Mouse (Mus musculus): ENCODE measurements around the gene Ccn2. TPM values are rescaled to one million over a fixed set of nuclear protein-coding genes. Genes with fewer than 3 reads are reported as not detected.
"Not testable (repeated sequence)": the region's sequence is repeated elsewhere in the genome, so short reads cannot be mapped to it uniquely, and the experiment has no call there.

Gene Ccn2
- polyA plus RNA-seq, 1 experiment from 2014 or later = 0.81 TPM

DNA sequence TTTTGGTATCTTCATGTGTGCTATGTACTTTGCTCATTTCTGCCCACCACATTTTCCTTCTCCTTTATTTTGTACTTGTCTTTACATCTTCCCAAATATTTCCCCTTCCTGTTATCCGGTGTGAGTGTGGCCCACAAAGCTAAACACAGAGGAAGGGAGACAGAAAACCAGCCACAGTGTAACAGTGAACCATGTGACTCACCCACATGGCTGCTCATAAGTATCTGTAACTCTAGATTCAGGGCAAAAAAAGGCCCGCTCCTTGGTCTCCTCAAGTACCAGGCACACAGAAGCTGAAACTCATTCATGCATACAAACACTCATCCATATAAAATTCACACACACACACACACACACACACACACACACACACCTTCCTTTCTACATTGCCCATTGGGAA lies 7.8 kb downstream of the Ccn2 start:
- DNase-seq (ENCODE audit: low spot score) = no peak

DNA sequence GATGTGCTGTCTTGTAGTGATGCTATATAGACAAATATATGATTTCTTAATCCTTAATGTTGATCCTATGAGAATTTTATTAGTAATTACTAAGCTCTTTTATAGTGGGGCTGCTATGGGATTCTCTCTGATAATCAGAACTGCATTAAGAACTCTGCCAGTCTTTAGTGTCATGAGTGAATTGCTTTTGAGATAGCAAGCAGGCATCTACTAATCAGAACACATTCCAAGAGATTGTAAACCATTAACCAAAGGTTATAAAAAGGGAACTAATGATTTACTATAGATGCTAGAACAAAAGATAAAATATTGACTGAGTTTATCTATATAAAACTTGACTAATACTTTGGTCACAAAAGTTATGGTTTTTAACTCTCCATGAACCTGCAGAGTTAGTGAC lies 8.5 kb downstream of the Ccn2 start:
- no peak for DNase-seq (ENCODE audit: low spot score)

DNA sequence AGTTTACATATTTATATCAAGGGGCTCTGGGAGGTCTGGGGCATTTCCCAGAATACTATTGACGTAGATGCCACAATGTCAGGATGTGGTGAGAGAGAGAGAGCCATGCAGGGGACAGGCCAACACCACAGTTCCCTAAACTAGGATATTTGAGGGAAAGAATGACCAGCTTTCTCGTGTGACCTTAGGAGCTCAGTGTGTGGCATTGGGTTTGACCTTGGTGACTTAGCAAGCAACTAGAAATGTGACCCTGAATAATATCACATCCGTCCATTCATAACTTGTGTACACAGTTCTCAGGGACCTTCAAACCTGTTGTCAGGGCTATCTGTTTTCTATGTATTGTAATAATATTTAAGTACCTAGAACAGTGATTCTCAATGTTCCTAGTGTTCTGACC lies 13.9 kb downstream of the Ccn2 start:
- DNase-seq (ENCODE audit: low spot score) = no peak

DNA sequence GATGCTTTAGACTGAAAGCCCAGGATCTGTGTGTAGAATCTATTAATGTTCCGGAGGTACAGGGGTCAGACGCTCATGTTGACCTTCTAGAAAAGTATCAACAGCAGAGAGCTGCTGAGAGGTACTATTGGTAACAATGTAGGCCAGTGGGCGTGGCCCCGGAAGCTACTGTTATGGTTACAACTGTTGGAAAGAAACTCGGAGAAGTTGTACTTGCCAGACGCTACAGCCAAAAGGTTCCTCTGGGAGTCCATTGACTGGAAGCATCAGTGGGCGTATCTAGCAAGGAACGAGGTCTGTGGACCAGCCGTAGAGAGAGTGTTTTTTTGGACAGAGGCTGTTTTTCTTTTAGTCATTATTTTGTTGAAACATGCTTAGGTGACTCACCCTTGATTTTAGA lies 14.5 kb downstream of the Ccn2 start:
- no peak for DNase-seq (ENCODE audit: low spot score)

DNA sequence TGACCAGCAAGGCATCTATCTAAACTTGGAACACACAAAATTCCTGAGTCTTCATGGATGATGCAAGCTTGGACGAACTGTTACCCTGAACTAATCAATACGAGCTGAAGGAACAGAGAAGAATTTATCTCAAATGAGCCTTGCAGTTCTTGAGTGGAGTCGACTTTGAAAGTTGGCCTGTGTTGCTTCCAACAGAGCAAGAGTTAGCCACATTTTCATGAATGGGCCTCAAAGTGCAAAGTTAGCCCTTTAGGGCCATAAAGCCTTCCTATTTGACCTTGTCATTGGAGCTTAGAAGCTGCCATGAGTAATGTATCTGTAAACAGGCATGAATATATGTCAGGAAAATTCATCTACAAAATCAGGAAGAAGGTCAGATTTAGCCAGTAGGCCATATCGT lies 19.5 kb downstream of the Ccn2 start:
- no peak for DNase-seq (ENCODE audit: low spot score)

DNA sequence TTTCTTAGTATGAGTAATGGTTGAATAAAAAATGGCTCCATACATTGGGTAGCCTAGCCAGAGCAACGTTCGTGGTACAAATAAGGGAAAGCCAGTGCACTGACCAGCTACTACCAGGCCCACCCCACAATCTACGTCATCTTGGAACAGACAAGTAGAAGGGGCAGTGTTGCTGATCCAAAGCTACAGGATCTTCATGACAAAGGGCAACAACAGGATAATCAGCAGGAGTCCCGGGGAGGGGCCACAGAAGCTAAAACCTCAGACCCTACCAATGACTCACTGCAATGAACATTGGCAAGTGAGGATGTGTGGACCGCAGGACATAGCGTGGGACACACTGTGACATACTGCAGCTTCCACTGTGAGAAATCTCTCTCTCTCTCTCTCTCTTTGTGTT lies 20.6 kb downstream of the Ccn2 start:
- DNase-seq (ENCODE audit: low spot score) = no peak

DNA sequence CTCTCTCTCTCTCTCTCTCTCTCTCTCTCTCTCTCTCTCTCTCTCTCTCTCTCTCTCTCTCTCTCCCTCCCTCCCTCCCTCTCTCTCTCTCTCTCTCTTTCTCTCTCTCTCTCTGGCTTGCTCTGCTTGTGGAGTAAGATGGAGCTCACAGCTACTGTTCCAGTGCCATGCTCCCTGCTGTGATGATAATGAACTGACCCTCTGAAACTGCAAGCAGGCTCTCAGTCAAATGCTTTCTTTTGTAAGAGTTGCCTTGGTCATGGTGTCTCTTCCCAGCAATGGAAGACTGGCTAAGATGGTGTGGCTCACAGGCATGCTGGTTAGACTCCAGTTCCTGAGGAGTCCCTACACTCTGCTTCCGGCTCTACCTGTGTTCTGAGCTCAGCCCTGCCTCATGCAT lies 21.3 kb downstream of the Ccn2 start:
- not testable (repeated sequence) for DNase-seq (ENCODE audit: low spot score)

DNA sequence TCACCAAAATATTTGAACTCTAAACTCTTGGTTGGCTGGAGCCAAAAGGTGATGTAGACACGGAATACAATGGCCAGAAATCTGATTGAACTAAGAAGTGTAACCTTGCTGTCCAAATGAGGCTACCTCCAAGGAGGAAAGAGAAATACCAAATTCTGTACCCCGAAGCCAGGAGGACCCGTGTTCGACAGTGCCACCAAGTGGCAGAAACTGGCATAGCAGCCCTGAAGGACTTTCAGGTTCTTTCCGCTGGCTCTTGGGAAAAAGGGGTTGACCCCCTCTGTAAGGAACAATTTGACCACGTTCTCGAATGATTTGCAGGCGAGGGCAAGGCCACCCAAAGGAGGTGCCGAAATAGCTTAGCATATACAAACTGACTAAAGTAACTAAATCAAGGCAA lies 26.3 kb downstream of the Ccn2 start:
- peak; percentile 51 for DNase-seq (ENCODE audit: low spot score)

DNA sequence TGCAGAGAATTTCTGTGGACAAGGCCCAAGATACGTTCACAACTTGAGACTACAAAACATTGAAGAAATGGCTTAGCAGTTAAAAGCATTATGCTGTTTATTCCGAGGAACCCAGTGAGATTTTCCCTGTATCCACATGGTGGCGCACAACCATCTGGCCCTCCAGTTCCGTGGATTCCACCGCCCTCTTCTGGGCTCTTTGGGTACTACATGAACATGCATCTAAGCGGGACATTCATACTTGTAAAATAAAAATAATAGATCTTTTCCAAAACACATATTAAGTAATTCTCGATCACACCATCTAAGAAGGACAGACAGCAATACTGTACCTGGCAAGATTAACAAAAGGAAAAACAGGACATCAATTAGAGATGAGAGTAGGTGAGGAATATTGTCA lies 27.3 kb downstream of the Ccn2 start:
- peak; percentile 77 for DNase-seq (ENCODE audit: low spot score)

DNA sequence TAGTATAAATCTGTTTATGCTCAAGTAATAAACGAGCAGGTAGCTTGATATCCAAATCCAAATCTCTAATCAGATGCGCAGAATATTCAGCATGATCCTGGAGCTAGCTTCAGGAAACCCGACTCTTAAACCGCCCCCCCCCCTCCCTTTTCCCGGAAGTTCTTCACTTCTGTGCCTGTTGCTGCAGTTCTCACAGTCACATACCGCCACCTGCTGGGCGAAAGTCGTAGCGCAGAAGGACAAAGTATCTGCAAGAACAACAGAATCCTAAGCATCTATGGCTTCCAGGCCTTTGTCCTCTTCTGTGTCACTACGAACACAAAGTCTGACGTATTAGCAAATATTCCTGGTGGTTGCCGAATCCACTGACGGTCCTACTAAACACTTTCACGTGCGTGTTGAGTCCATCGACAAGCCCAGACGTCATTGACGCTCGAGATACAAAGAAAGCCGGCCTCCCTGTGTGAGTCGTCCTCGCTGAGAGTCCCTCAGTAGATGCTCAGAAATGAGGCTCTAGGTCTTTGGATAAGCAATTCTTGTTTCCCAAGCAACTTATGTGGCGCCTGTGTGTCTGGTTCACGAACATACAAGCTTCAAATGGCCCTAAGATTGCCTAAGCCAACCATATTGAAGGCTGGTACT lies 29.9 kb downstream of the Ccn2 start:
- DNase-seq (ENCODE audit: low spot score) = peak; percentile 84

DNA sequence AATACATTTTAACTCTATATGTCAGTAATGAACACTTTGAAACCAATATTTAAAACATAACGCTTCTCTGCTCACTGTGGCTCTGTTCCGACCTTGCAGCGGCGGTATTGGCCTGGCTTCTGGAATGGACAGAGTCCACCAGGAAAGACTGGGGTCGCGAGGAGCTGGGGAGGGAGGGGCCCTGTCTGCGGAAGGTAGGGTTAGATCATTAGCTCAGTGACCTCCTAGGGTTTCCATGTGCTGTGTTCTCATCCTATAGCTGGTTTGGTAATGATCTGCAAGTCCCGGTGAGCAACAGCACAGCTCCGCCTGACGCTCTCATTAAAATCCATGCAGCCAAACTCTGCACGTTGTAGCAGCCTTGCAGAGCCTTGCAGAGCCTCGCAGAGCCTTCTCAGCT lies 32.0 kb downstream of the Ccn2 start:
- no peak for DNase-seq (ENCODE audit: low spot score)

DNA sequence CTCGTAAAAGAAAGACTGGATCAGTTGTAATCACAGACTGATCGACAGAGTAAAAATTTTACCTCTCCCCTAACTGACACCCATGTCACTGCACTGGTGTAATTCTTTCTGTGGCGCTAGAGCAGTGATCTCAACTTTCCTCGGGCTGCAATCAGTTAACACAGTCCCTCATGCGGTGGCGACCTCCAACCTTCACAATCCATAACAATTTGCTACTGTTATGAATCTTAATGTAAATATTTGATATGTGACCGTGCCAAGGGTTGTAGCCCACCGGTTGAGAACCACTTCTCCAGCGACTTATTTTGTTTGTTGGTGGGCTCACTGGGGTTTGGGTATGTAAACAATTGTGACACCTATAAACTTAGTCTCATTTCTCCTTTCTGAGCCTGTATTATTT lies 33.2 kb downstream of the Ccn2 start:
- no peak for DNase-seq (ENCODE audit: low spot score)

DNA sequence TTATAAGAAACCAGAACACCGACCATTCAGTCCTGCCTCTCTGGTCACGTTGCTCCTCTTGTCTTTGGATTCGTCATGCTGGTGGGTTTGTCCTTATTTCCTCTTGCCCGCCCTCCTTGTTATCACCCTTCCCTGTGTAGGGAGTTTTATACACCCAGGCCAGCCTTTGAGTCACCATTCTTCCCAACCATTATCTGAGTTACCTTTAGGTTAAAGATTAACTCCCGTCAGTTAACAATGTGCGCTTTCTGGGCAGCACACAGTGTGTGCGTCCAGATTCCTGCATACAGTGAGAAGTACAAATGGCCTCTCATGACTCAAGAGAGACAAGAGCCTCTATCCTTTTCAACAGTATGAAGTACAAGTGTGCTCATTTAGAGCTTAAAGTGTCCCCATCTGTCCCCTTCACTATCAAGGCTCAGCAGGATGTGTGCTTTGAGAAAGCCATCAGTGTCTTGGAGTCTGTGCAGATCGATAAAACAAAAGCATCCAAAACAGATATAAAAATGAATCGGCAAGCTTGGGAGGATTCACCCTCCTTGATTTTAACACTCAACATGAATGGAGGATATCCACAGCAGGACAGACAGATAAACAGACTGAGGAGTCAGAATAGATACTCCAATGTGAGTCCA lies 34.0 kb downstream of the Ccn2 start:
- DNase-seq (ENCODE audit: low spot score) = no peak

DNA sequence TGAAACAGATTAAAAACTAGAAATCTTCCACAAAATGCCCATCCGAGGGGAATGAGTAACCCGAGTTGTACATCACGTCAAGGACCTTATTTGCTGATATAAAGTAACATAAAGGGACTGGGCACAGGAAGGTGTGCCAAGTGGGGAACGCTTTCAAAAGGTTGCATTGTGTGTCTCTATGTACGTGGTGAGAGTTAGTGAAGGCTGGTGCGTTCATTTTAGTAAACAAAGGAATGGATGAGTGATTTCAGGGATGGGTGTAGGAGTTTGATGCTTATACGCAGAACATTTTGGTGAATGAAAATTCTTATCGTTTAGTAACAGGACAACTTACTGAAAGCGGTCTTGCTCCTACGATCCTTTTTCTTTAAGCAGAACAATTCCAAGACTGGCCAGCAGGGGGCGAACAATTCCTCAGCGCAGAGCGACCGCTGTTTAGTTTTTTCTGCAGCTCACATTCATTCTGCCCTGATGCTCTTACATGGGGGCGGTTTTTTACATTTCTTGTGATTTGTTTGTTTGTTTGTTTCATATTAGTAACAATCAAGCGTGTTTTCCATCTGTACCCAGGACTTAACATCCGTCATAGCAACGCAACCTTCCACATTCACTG lies 35.3 kb downstream of the Ccn2 start:
- peak; percentile 74 for DNase-seq (ENCODE audit: low spot score)

DNA sequence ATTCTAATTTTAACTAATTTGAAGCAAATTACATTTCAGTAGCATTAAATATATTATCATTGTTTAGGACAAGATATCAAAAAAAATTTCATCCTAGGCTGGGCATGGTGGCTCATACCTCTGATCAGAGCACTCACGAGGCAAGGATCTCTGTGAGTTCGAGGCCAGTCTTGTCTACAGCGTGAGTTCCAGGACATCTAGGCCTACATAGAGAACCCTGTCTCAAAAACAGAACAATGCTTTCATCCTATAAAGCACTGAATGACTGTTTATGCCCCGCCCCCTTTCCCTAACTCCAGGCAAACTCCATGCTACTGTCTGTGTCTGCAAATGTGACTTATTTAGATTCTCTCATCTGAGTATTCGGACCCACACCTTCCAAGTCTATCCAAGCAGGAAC lies 35.9 kb downstream of the Ccn2 start:
- no peak for DNase-seq (ENCODE audit: low spot score)

DNA sequence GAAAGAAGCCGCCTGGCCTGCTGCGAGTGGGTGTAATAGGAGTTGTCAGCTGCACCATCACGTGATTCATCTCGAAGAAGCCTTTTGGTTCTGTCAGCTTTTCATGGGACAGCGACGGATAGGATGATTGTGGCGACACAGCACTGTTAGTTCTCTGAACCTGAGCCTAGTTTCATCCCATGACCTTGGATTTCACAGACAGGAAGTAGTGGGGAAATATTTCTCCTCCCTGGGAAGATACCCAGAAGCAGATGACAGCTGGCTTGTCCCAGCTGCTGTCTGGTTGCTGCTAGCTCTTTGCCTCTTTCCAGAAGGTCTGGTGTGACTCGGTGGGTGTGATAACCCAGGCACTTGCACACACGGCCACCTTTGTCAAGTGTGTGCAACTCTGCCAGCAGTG lies 39.0 kb downstream of the Ccn2 start:
- DNase-seq (ENCODE audit: low spot score) = no peak

DNA sequence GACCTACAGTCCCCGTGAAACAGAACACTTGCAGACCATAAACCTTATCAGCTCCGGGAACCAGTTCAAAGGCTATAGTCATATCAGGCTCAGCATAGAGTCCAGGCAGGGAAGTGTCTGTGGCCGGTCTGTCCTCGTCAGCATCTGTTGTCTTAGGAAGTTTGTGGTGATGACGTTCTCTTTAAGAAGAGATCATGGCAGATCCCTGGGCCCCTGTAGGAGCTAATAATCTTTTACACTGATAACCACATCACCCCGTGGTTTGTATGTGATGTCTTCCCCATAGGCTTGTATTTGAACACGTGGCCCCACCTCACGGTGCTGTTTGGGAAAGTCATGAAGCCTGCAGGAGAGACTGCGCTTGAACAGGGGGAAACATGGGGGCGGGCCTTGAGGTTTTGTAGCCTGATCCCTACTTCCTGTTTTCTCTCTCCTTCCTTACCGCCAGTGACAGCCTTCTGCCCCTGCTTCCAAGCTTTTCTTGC lies 40.1 kb downstream of the Ccn2 start:
- DNase-seq (ENCODE audit: low spot score) = peak; percentile 39

DNA sequence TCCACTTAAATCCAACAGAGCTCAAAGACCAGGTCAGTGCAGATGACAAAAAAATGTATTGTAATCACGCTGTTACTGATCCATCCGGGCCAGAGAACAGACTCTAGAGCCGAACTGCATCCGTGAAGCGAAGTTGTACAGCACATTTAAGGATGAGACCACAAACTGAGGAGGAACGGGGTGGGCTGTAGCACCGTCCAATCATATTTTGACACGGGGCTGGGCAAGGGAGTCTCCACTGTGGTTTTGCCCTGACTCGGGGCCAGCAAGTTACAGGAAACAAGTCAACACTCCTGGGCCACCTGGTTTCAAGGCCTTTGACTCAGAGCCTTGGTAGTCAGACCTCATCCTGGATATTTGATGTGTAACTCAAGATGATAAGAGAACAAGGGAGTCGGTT lies 40.6 kb downstream of the Ccn2 start:
- peak; percentile 70 for DNase-seq (ENCODE audit: low spot score)

DNA sequence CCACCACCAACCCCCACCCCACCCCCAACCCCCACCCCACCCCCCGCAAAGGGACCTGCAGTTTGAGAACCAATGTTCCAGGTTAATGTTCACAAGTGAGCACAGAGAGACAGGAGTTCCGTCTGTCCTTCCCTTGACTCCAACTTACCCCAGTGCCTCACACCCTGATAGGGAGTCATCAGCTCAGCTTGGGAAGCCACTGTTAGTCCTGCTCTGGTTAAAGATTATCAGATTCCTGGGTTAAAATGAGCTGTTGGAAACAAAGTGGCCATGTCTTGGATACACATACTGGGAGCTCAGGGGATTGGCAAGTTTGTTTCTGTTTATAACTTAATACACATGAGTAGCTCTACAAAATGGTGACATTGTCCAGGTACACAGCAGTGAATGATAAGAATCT lies 41.7 kb downstream of the Ccn2 start:
- DNase-seq (ENCODE audit: low spot score) = no peak

DNA sequence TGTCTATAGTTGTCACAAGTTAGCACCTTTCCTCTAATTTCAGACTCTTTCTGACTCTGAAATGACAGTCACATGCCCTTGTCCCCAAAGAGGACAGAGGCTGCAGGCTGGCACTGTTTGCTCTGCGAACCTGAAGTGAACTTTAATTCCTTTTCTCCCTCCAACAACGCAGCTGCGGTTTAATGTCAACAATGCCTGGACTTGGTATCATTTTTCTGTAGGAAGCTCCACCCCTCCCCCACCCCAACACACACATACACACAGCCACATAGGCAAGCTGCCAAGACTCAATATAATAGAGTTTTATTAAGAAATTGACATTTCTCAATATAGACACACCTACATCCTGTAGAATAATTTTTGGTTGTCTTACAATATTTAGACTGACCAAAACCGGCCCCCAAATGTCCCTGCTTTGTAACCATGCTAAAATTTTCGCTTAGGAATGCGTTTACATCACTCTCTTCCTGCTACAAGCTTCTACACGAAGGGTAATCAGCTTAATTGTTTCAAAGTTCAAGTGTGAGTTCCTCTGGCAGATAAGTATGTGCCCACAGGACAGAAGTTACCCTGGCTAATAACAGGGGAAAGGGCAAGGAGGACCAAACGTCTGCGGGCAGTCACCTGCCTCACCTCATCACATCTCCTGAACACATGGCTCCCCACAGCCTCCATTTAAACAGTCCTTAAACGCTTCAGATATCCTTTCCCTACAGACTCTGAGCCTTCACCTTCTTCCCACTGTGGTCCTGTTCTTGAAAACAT lies 43.2 kb downstream of the Ccn2 start:
- no peak for DNase-seq (ENCODE audit: low spot score)

DNA sequence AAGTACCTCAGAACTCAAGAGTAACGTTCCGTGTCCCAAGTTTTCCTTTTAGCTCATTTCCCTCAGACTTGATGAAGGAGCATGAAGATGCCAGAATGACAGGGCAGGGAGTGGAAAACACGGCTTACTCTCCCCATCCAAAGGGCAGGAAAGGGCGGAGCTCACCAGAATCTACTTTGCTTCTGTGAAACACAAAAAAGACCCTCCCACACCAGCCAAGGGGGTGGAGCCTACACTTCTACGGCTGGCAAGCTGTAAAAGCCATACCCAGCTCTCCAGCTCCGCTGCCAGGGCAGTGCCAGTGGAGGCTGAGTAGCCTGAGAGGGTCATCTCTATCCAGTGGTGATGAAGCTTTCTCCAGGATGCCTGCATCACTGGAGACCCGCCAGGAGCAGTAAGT lies 44.4 kb downstream of the Ccn2 start:
- no peak for DNase-seq (ENCODE audit: low spot score)

DNA sequence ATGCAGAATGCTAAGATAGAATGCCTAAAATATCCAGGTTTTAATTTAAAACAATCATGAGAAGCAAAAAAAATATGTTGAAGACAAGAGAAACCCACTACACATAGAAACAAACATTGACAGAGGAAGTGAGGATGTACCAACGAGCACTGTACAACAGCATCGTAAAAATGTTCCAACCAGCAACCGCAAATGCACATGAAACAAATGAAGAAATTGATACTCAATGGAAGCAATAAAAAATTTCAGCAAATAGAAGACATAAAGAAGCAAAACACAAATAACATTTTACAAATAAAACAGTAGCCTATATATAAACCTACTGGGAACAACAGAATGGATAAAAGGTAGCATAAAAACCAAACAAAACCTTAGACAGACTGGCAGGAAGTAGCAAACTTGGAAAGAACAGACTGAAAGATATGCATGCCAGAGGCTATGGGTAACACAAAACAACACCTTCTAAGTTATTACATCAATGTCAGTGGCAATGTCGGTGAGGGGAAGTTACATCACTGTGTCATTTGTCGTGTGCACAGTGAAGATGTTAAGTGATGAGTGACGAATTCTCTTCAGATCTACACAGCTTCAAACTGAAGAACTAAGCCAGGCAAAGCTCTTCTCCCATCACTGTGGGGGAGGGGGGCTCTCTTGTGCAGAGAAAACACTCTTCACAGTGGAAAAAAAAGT lies 45.1 kb downstream of the Ccn2 start:
- no peak for DNase-seq (ENCODE audit: low spot score)
